In genomic region chr1:57998146-57998545, GRCm38 (mm10) we compare ENCODE assay signal across 18 mouse cellular contexts. TPM values are rescaled to one million over a fixed set of nuclear protein-coding genes. Genes with fewer than 3 reads are reported as not detected.
A peak's percentile ranks its signal among the peaks of the same experiment; 100 is the strongest.
DNase-seq lines count a peak whose midpoint lies in the region; ATAC-seq lines count a peak whose summit lies in the region.
"Had no signal": no experiment of that assay in that cellular context is flagged by ENCODE, and none has a peak within 500 bp of the region (broad histone marks: within the 10 kb centered on the region; RNA-seq: fewer than 3 reads in every experiment).

No protein-coding gene starts in this region.

- H3K4me3 ChIP-seq in liver, embryonic 12.5 days, result no peak overlapping the region; the same call in 1 of the 2 replicates
- H3K4me3 ChIP-seq in kidney, embryonic 14.5 days (ENCODE audit: low read length), result no peak overlapping the region
- H3K4me3 ChIP-seq: midbrain, embryonic 13.5 days had no signal

- peak overlapping the region; percentile 90 for H3K4me2 ChIP-seq in liver, embryonic 12.5 days
- H3K4me2 ChIP-seq in kidney, embryonic 14.5 days (replicated peaks; ENCODE audit: low read depth, low read length), result no peak overlapping the region

- no peaks in the 10 kb centered on the region for H3K27me3 ChIP-seq in liver, embryonic 12.5 days (replicated peaks)
- no peaks in the 10 kb centered on the region for H3K27me3 ChIP-seq in kidney, embryonic 14.5 days (ENCODE audit: control insufficient read depth, insufficient read depth, low read length)
- H3K27me3 ChIP-seq: forebrain, embryonic 12.5 days; midbrain, embryonic 13.5 days had no signal

- H3K36me3 ChIP-seq in liver, embryonic 12.5 days, result peaks cover 36% of the 10 kb centered on the region
- peaks cover 9% of the 10 kb centered on the region; the same call in 1 of the 2 replicates for H3K36me3 ChIP-seq in kidney, embryonic 14.5 days (ENCODE audit: control insufficient read depth, insufficient read depth, low read length)
- H3K36me3 ChIP-seq: midbrain, embryonic 13.5 days had no signal

- no peaks in the 10 kb centered on the region for H3K9me3 ChIP-seq in liver, embryonic 12.5 days (replicated peaks)
- H3K9me3 ChIP-seq in kidney, embryonic 14.5 days (ENCODE audit: control insufficient read depth, low read length), result no peaks in the 10 kb centered on the region
- H3K9me3 ChIP-seq: forebrain, embryonic 12.5 days; G1E; hindbrain, embryonic 10.5 days; midbrain, embryonic 13.5 days had no signal

- no peak overlapping the region for H3K27ac ChIP-seq in liver, embryonic 12.5 days
- no peak overlapping the region for H3K27ac ChIP-seq in kidney, embryonic 14.5 days (ENCODE audit: low read depth, low read length)
- H3K27ac ChIP-seq: forebrain, embryonic 12.5 days; hindbrain, embryonic 10.5 days; midbrain, embryonic 13.5 days had no signal

- DNase-seq in adrenal gland, postnatal 10 days, result peak; percentile 48
- no peak for DNase-seq in adrenal gland, postnatal 4 days (ENCODE audit: low spot score in 2 of 2)
- DNase-seq in liver (no peak), NIH3T3 (ENCODE audit: low read depth) (peak; percentile 21)
- DNase-seq in lung, postnatal 25 days (ENCODE audit: low spot score), result peak; percentile 2
- no peak for DNase-seq in cerebellum, postnatal 4 days (ENCODE audit: low spot score in 2 of 2)
- DNase-seq: cerebellum, adult 8-10 months; embryo, embryonic 11 days; heart, adult 11 months; right cerebral cortex, adult 18-20 months had no signal

- WGBS in liver, embryonic 12.5 days (ENCODE audit: insufficient replicate concordance), result 72% methylated on average over 3 of the region's 3 CpGs
- WGBS in kidney, embryonic 14.5 days, result 80% methylated on average over 3 of the region's 3 CpGs

- ATAC-seq in liver, embryonic 12.5 days, result no peak
- no peak for ATAC-seq in kidney, embryonic 14.5 days (ENCODE audit: low FRiP score, low TSS enrichment)
- ATAC-seq: activated CD4-positive, CD25-positive, alpha-beta regulatory T cell, adult 4 months; midbrain, embryonic 13.5 days had no signal

- peaks cover 25% of the 10 kb centered on the region for H3K4me1 ChIP-seq in liver, embryonic 12.5 days
- peaks cover 8% of the 10 kb centered on the region for H3K4me1 ChIP-seq in kidney, embryonic 14.5 days (ENCODE audit: control insufficient read depth, insufficient read depth, low read length)

- H3K9ac ChIP-seq in liver, embryonic 12.5 days, result peak overlapping the region; percentile 12; the same call in 1 of the 2 replicates
- H3K9ac ChIP-seq in kidney, embryonic 14.5 days (ENCODE audit: low read depth, low read length), result no peak overlapping the region
- H3K9ac ChIP-seq: forebrain, embryonic 12.5 days; midbrain, embryonic 13.5 days had no signal

RNA-seq across cellular contexts. Expression of gene Sgo2a, which starts 2.4 kb away (rescaled TPM):
- total RNA-seq in adrenal gland, postnatal 10 days (2021), result 1 to 10 TPM; 4.8 to 6.0 TPM
- 1 to 10 TPM; 7.6 to 8.6 TPM for total RNA-seq in adrenal gland, postnatal 4 days (2021)
- polyA plus RNA-seq in liver, embryonic 12.5 days (2016; fragmentation: Nextera tagmentation; extraction: Ambion mirVana), result 12.4 and 12.9 TPM in 2 replicates
- 19.6 and 23.7 TPM in 2 replicates for polyA plus RNA-seq in kidney, embryonic 14.5 days (2014; fragmentation: Nextera tagmentation; extraction: Ambion mirVana)

RNA-seq across cellular contexts. Expression of gene Kctd18, which starts 20.6 kb away (rescaled TPM):
- 10 to 100 TPM; 14.4 to 15.8 TPM for total RNA-seq in adrenal gland, postnatal 10 days (2021)
- 10 to 100 TPM; 29.4 to 29.8 TPM for total RNA-seq in adrenal gland, postnatal 4 days (2021)
- 5.7 and 5.9 TPM in 2 replicates for polyA plus RNA-seq in liver, embryonic 12.5 days (2016; fragmentation: Nextera tagmentation; extraction: Ambion mirVana)
- polyA plus RNA-seq in kidney, embryonic 14.5 days (2014; fragmentation: Nextera tagmentation; extraction: Ambion mirVana), result 10.3 and 16.1 TPM in 2 replicates

RNA-seq across cellular contexts. Expression of gene Aox1, which starts 31.6 kb away (rescaled TPM):
- total RNA-seq in adrenal gland, postnatal 10 days (2021), result 10 to 100 TPM; 19.2 to 26.3 TPM
- 10 to 100 TPM; 14.2 to 16.9 TPM for total RNA-seq in adrenal gland, postnatal 4 days (2021)
- polyA plus RNA-seq in liver, embryonic 12.5 days (2016; fragmentation: Nextera tagmentation; extraction: Ambion mirVana), result 0.06 and 0.07 TPM in 2 replicates
- 0.11 and 0.23 TPM in 2 replicates for polyA plus RNA-seq in kidney, embryonic 14.5 days (2014; fragmentation: Nextera tagmentation; extraction: Ambion mirVana)
- polyA plus RNA-seq: activated CD4-positive, CD25-positive, alpha-beta regulatory T cell, adult 4 months; G1E; limb, embryonic 11.5 days had no signal

Comparison
In these comparisons a context has a peak if more than half of its experiments do, and no peak if none do; other contexts are left out.
1. DNase-seq: peak in adrenal gland, postnatal 10 days (single experiment), NIH3T3 (single experiment) and lung, postnatal 25 days (single experiment); none in adrenal gland, postnatal 4 days (0 of 2), liver (single experiment) and cerebellum, postnatal 4 days (0 of 2).